Mouse (Mus musculus): Measurements from ENCODE around the gene Qrich1. TPM values are rescaled to one million over a fixed set of nuclear protein-coding genes. Genes with fewer than 3 reads are reported as not detected.

The Qrich1 gene
- polyA plus RNA-seq, 1 experiment from 2014 or later = 145 TPM

GRCm38 (mm10) chr9:108479721-108480351, 36.8 kb upstream of the Qrich1 start, which contains the start of gene Lamb2:
Lamb2 (plus strand) TSS chr9:108479736.
- 8% methylated on average over 10 of the region's 10 CpGs for WGBS
- H3K36me3 ChIP-seq (ENCODE audit: insufficient read depth) = peaks cover 36% of the 10 kb centered on the region

GRCm38 (mm10) chr9:108480813-108481519, 35.6 kb upstream of the Qrich1 start:
- no peak for DNase-seq
- Histone ChIP-seq H3K4me2 (peak overlapping the region; percentile 90), H3K9me3 (ENCODE audit: low read depth, low read length) (no peaks in the 10 kb centered on the region), H3K27ac (ENCODE audit: low read depth) (no peak overlapping the region), H3K36me3 (ENCODE audit: insufficient read depth) (peaks cover 47% of the 10 kb centered on the region), H3K4me3 (ENCODE audit: low read depth, low read length) (peak overlapping the region; percentile 57; the same call in 1 of the 2 replicates), H3K4me1 (ENCODE audit: insufficient read depth) (peaks cover 11% of the 10 kb centered on the region), H3K27me3 (ENCODE audit: insufficient read depth, low read length) (no peaks in the 10 kb centered on the region), H3K9ac (no peak overlapping the region)
- ATAC-seq (ENCODE audit: insufficient read depth) = no peak
- TF ChIP-seq CTCF (IDR thresholded peaks at IDR 0.05; ENCODE audit: low read depth) = no peak
- WGBS = 89% methylated on average over 28 of the region's 28 CpGs

More at GRCm38 (mm10) chr9:108479721-108480351, 36.8 kb upstream of the Qrich1 start, which contains the start of gene Lamb2:
- Histone ChIP-seq H3K27ac (ENCODE audit: low read depth) (peak within 1 kb of the TSS; percentile 93), H3K27me3 (ENCODE audit: insufficient read depth, low read length) (no peaks in the 10 kb centered on the region), H3K4me2 (peak within 1 kb of the TSS; percentile 90), H3K9me3 (ENCODE audit: low read depth, low read length) (no peaks in the 10 kb centered on the region), H3K4me1 (ENCODE audit: insufficient read depth) (peaks cover 11% of the 10 kb centered on the region), H3K4me3 (ENCODE audit: low read depth, low read length) (peak within 1 kb of the TSS; percentile 57), H3K9ac (peak within 1 kb of the TSS; percentile 83)
- TF ChIP-seq CTCF (IDR thresholded peaks at IDR 0.05; ENCODE audit: low read depth) = no peak
- peak; percentile 76 for ATAC-seq (ENCODE audit: insufficient read depth)
- peak; percentile 97 for DNase-seq

- no peak overlapping the region; the same call in 1 of the 2 replicates for H3K4me2 ChIP-seq
- no peak for TF ChIP-seq CTCF (IDR thresholded peaks at IDR 0.05; ENCODE audit: low read depth)
- peaks cover 11% of the 10 kb centered on the region for H3K4me1 ChIP-seq (ENCODE audit: insufficient read depth)
- 87% methylated on average over 19 of the region's 19 CpGs for WGBS
- peaks cover 54% of the 10 kb centered on the region for H3K36me3 ChIP-seq (ENCODE audit: insufficient read depth)
- no peak for DNase-seq
- no peak overlapping the region for H3K9ac ChIP-seq
- no peaks in the 10 kb centered on the region for H3K27me3 ChIP-seq (ENCODE audit: insufficient read depth, low read length)
- H3K4me3 ChIP-seq (ENCODE audit: low read depth, low read length) = no peak overlapping the region
- no peak for ATAC-seq (ENCODE audit: insufficient read depth)
- H3K9me3 ChIP-seq (ENCODE audit: low read depth, low read length) = no peaks in the 10 kb centered on the region
- no peak overlapping the region for H3K27ac ChIP-seq (ENCODE audit: low read depth)
Measured at GRCm38 (mm10) chr9:108481520-108482210, 34.9 kb upstream of the Qrich1 start.

GRCm38 (mm10) chr9:108483051-108483790, 33.4 kb upstream of the Qrich1 start:
- H3K9ac ChIP-seq = no peak overlapping the region
- peaks cover 11% of the 10 kb centered on the region for H3K4me1 ChIP-seq (ENCODE audit: insufficient read depth)
- H3K4me2 ChIP-seq = no peak overlapping the region
- no peak overlapping the region for H3K4me3 ChIP-seq (ENCODE audit: low read depth, low read length)
- TF ChIP-seq CTCF (IDR thresholded peaks at IDR 0.05; ENCODE audit: low read depth) = no peak
- H3K27me3 ChIP-seq (ENCODE audit: insufficient read depth, low read length) = no peaks in the 10 kb centered on the region
- peaks cover 70% of the 10 kb centered on the region for H3K36me3 ChIP-seq (ENCODE audit: insufficient read depth)
- DNase-seq (no peak), ATAC-seq (ENCODE audit: insufficient read depth) (no peak)
- H3K27ac ChIP-seq (ENCODE audit: low read depth) = no peak overlapping the region
- WGBS = 92% methylated on average over 18 of the region's 18 CpGs
- no peaks in the 10 kb centered on the region for H3K9me3 ChIP-seq (ENCODE audit: low read depth, low read length)

- Histone ChIP-seq H3K9me3 (ENCODE audit: low read depth, low read length) (no peaks in the 10 kb centered on the region), H3K4me1 (ENCODE audit: insufficient read depth) (peaks cover 11% of the 10 kb centered on the region), H3K27me3 (ENCODE audit: insufficient read depth, low read length) (no peaks in the 10 kb centered on the region), H3K27ac (ENCODE audit: low read depth) (no peak overlapping the region), H3K4me3 (ENCODE audit: low read depth, low read length) (no peak overlapping the region), H3K4me2 (no peak overlapping the region), H3K9ac (no peak overlapping the region), H3K36me3 (ENCODE audit: insufficient read depth) (peaks cover 78% of the 10 kb centered on the region)
- DNase-seq = no peak
- no peak for ATAC-seq (ENCODE audit: insufficient read depth)
- no peak for TF ChIP-seq CTCF (IDR thresholded peaks at IDR 0.05; ENCODE audit: low read depth)
- WGBS = 93% methylated on average over 15 of the region's 15 CpGs
Measured at GRCm38 (mm10) chr9:108484021-108484420, 32.6 kb upstream of the Qrich1 start.

GRCm38 (mm10) chr9:108485301-108485875, 31.2 kb upstream of the Qrich1 start:
- ATAC-seq (ENCODE audit: insufficient read depth) (no peak), DNase-seq (no peak)
- no peaks in the 10 kb centered on the region for H3K27me3 ChIP-seq (ENCODE audit: insufficient read depth, low read length)
- no peak overlapping the region for H3K4me2 ChIP-seq
- no peak for TF ChIP-seq CTCF (IDR thresholded peaks at IDR 0.05; ENCODE audit: low read depth)
- peaks cover 6% of the 10 kb centered on the region; the same call in 1 of the 2 replicates for H3K4me1 ChIP-seq (ENCODE audit: insufficient read depth)
- no peak overlapping the region for H3K9ac ChIP-seq
- 92% methylated on average over 19 of the region's 19 CpGs for WGBS
- H3K4me3 ChIP-seq (ENCODE audit: low read depth, low read length) = no peak overlapping the region
- H3K9me3 ChIP-seq (ENCODE audit: low read depth, low read length) = no peaks in the 10 kb centered on the region
- H3K36me3 ChIP-seq (ENCODE audit: insufficient read depth) = peaks cover 90% of the 10 kb centered on the region
- no peak overlapping the region for H3K27ac ChIP-seq (ENCODE audit: low read depth)

All from lung, embryonic 14.5 days (tissue).